Mouse (Mus musculus) small intestine, adult 2 months (tissue): ENCODE results near the gene Mtnr1b. TPM values are rescaled to one million over a fixed set of nuclear protein-coding genes. Genes with fewer than 3 reads are reported as not detected.

ENCODE experiments used
- H3K27ac ChIP-seq: fragments of 200-500 bp; 2 replicates; pipeline ENCODE4 v1.5.1; 2012; ENCODE audit warnings: low read depth, low read length, control low read depth, inconsistent platforms; ENCODE audit not compliant: insufficient read depth
- H3K27me3 ChIP-seq: fragments of 200-500 bp; 2 replicates; pipeline ENCODE4 v1.6.1; 2012; ENCODE audit warnings: mild to moderate bottlenecking, moderate library complexity, low read length, inconsistent platforms; ENCODE audit not compliant: control insufficient read depth, insufficient read depth
- H3K36me3 ChIP-seq: fragments of 200-500 bp; 2 replicates; pipeline ENCODE4 v1.6.1; 2012; ENCODE audit warnings: mild to moderate bottlenecking, low read length, control low read depth, inconsistent platforms; ENCODE audit not compliant: control insufficient read depth, insufficient read depth
- H3K4me1 ChIP-seq: fragments of 200-500 bp; 2 replicates; pipeline ENCODE4 v1.6.1; 2012; ENCODE audit warnings: low read length, inconsistent platforms, mixed read lengths; ENCODE audit not compliant: control insufficient read depth, insufficient read depth, insufficient read length
- H3K4me3 ChIP-seq: fragments of 200-500 bp; 2 replicates; pipeline ENCODE4 v1.5.1; 2012; ENCODE audit warnings: low read depth, mild to moderate bottlenecking, control low read depth, inconsistent platforms, low read length, moderate library complexity
- CTCF ChIP-seq: fragments of 200-500 bp; IDR thresholded peaks from 2 replicates; pipeline ENCODE4 v1.5.1; 2012; ENCODE audit warnings: low read depth, mild to moderate bottlenecking, control low read depth, inconsistent platforms, low read length, moderate library complexity, mixed read lengths; ENCODE audit not compliant: insufficient replicate concordance, insufficient read length; ENCODE audit errors: extremely low read depth
- POLR2A ChIP-seq: fragments of 200-500 bp; IDR thresholded peaks from 2 replicates; pipeline ENCODE4 v1.6.1; 2012; ENCODE audit warnings: low read depth, mild to moderate bottlenecking, control low read depth, inconsistent platforms, low read length, moderate library complexity
- WGBS: fragments of 180-500 bp; shearing (Covaris S2); methylation state at CpG from one replicate; pipeline ENCODE4 v1.1.7; 2018; 5-methylcytosine and 5-hydroxymethylcytosine counted together
- polyA plus RNA-seq: library from polyadenylated mRNA; depleted of rRNA; stranded (reverse); fragments of >200 nt; gene quantifications from 2 replicates; pipeline ENCODE4 v1.2.3, GENCODE M21; 2012; rRNA removed

Mtnr1b gene
- not detected in 2 replicates for polyA plus RNA-seq

DNA sequence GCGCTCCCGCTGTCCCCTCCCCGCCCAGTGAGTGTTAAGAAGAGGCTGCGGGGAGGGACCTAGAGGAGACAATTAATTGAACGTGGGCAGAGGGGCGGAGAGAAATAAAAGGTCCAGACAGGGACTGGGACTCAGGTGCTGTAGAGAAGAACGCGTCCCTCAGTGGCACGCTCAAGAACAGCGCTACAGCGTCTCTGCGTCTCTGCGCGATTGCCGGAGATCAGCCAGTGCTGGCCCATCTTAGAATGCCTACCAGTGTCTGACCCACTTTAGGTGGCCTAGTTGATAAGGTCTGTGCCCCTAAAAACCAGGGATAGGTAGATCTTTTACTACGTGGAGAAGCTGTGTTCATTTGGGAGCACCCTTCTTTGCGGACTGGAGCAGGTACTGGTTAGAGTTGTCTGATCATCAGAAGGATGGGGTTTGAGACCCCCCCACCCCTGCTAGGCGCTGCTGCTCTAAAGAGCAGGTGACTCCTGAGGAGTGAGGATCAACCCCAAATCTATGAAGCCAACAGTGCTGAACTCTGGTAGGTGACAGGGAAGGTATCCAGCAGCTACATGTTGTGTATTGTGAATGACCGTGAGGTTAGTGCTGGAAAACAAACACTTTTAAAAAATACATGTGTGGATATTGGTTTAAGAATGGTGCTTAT lies at the start of gene Mtnr1b:
TSS of gene Mtnr1b (minus strand) at position 51 of the 655 bp plus-strand sequence.
- 46% methylated on average over 19 of the region's 19 CpGs for WGBS
- TF ChIP-seq CTCF (no peak), POLR2A (no peak)

DNA sequence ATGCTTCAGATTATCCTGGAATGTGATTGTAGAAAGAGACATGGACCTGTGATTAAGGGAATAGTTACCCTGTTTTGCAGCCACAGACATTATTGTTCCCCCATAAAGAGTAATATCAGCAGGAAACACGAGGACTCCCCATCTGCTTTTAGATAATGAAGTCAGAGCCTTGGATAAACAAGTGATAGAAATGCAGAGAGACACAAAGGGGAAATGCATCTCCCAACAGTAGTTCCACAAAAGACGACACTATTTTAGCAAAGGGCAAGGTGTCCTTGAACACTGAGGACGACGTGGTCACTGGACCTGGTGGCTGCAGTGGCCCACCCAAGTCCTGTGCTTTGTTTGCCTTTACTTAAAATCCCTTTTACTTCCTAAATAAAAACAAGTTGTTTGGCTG lies 45.9 kb upstream of the Mtnr1b start:
- no peaks in the 10 kb centered on the region for H3K27me3 ChIP-seq
- 61% methylated on average over 4 of the region's 4 CpGs for WGBS
- TF ChIP-seq POLR2A, result no peak
- TF ChIP-seq CTCF, result no peak
- H3K36me3 ChIP-seq, result no peaks in the 10 kb centered on the region
- H3K4me1 ChIP-seq, result no peaks in the 10 kb centered on the region
- no peak overlapping the region for H3K27ac ChIP-seq
- H3K4me3 ChIP-seq, result no peak overlapping the region

More for the DNA sequence above, at the start of gene Mtnr1b:
- H3K27ac ChIP-seq, result no peak within 1 kb of the TSS
- H3K4me1 ChIP-seq, result no peaks in the 10 kb centered on the region
- no peaks in the 10 kb centered on the region for H3K27me3 ChIP-seq
- H3K36me3 ChIP-seq, result no peaks in the 10 kb centered on the region
- no peak within 1 kb of the TSS for H3K4me3 ChIP-seq

DNA sequence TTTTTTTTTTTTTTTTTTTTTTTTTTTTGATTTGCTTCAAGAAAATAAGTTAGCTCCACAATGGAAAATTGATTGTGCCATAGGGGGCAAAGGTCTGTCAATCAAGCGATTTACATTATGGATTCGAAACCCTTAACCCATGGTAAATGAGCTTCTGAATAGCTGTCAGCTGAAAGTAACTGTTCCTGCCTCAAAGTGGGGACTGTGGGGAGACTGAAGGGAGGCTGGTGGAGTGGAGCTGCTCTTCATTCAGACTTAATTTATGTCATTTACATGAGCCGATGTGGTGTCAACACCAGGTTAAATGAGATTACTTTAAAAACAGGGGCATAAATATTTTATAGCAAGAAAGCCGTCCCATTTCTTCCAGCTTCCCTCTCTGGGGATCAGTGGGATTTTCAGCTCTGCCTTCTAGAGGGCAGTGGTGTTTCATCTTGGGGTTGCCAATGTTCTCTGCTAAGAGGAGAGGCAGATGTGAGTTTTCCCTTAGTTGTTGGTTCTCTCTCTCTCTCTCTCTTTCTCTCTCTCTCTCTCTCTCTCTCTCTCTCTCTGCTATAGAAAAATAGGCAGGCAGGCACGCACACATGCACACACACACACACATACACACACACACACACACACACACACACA lies 45.1 kb upstream of the Mtnr1b start:
- H3K4me3 ChIP-seq, result no peak overlapping the region
- H3K36me3 ChIP-seq, result no peaks in the 10 kb centered on the region
- 59% methylated on average over 5 of the region's 5 CpGs for WGBS
- no peak for TF ChIP-seq CTCF
- no peak for TF ChIP-seq POLR2A
- H3K4me1 ChIP-seq, result no peaks in the 10 kb centered on the region
- H3K27me3 ChIP-seq, result no peaks in the 10 kb centered on the region
- no peak overlapping the region for H3K27ac ChIP-seq

DNA sequence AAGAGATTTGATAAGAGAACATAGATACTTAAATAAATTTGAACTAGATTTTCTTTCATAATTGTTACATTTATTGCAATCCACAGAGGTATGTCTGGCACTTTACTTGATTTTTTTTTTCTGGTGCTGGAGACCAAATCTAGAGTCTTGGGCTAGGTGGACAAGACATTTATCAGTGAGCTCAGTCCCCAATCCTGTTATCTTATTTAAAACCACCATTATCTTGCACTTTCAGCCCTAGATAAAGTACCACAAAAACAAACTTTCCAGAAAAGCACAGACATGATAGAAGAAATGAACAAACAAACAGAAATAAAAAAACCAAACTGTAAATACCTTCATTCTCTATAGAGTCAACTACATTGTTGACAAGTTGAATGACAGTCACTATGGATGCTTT lies 42.2 kb upstream of the Mtnr1b start:
- Histone ChIP-seq H3K4me1 (no peaks in the 10 kb centered on the region), H3K27me3 (no peaks in the 10 kb centered on the region), H3K4me3 (no peak overlapping the region), H3K27ac (no peak overlapping the region), H3K36me3 (no peaks in the 10 kb centered on the region)
- TF ChIP-seq CTCF (no peak), POLR2A (no peak)

DNA sequence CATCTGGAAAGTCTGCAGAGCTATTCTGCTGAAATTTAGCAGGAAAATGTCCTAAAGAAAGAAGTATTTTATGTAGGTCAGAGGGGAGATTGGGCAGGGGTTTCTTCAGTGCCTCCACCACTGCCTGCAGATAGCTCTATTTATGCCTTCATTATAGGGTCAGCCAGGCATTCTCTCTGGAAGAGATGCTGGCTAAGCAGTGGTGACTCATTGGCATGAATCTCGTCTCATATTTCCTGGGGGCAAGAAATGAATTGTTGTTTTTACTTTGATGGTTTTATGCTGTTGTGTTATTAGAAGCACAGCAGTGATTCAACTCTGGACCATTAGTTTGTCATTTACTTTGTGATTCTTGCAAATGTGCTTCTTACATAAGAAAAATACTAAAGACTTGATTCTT lies 38.4 kb upstream of the Mtnr1b start:
- WGBS, result 48% methylated on average over 1 of the region's 1 CpGs
- H3K4me3 ChIP-seq, result no peak overlapping the region
- TF ChIP-seq POLR2A (no peak), CTCF (no peak)

DNA sequence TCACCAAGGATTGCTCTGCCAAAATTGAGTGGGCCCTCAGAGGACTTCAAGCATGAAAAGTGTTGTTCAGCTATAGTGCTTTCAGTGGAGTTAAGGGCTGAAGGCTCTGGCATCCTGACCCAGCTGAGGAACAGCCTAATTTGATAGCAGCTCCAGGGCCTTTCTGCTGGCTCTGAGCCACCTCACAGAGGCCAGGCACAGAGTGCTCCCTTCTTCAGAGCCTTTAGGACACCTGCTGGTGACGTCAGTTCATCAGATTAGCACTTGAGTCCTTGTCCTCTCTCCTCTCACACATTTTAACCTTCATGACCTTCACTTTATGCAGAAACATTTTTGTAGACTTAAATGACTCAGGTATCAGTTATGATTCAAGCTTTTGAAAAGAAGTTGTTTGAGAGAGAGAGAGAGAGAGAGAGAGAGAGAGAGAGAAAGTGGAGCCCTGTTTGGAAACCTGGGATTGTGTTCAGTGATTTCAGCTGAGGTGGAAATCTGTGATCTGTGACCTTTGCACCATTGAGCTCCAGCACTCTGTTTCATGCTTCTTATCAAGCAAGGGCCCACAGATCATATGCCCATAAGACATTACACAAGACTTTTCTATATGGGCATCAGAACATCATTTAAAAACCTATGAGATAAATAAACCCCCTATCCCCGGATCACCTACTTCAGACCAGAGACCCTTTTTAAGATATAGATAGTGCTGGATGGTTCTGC lies 35.2 kb upstream of the Mtnr1b start:
- Histone ChIP-seq H3K27me3 (no peaks in the 10 kb centered on the region), H3K4me1 (no peaks in the 10 kb centered on the region), H3K27ac (no peak overlapping the region), H3K36me3 (no peaks in the 10 kb centered on the region), H3K4me3 (no peak overlapping the region)
- TF ChIP-seq CTCF, result no peak
- no peak for TF ChIP-seq POLR2A
- WGBS, result 26% methylated on average over 2 of the region's 2 CpGs

More for the DNA sequence above, 38.4 kb upstream of the Mtnr1b start:
- no peak overlapping the region for H3K27ac ChIP-seq
- H3K27me3 ChIP-seq, result no peaks in the 10 kb centered on the region
- H3K36me3 ChIP-seq, result no peaks in the 10 kb centered on the region
- no peaks in the 10 kb centered on the region for H3K4me1 ChIP-seq
